Mouse (Mus musculus): ENCODE results near the gene Srsf3.
"Not testable (repeated sequence)": the region's sequence is repeated elsewhere in the genome, so short reads cannot be mapped to it uniquely, and the experiment has no call there.

Srsf3 gene

GRCm38 (mm10) chr17:29020444-29020843 lies 12.0 kb upstream of the Srsf3 start:
- peak; percentile 45 for DNase-seq

GRCm38 (mm10) chr17:29022230-29022819 lies 10.1 kb upstream of the Srsf3 start:
- DNase-seq = peak; percentile 30

- DNase-seq = no peak
Measured at GRCm38 (mm10) chr17:29023346-29023745, 9.1 kb upstream of the Srsf3 start.

DNA sequence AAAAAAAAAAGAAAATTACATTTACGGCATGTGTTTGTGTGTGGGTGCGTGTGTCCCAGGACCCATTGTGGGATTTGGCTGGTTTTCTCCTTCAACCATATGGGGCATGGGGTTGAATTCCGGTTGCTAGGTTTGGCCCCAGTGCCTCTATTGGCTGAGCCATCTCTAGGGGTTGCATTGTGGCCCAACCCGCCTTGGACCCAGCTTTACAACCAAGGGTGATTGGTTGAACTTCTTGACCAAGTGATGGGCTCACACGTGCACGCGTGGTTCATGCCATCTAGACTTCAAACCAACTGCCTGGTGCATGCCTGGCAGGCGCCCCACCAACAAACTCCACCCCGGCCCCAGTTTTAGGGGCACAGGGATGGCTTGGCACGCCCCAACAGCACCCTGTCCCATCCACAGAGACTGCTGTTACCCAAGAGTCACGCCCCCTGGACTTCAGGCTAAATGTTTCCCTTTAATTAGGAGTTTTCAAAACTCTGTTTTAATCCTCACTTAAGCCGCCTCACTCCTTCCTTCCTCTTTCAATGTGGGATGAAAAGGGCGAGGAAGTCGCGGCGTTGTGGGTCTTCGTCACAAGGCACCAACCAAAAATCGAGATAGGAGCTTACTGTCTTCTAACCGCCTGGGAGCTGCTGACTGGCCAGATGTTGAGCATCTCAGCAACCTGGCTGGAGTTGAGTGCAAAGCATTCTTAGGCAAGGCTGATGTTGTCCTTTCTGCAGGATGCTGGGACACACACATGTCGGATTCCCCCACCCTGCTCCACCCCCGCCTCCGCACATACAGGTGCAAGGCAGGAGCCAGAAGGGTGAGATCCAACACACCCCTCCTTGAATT lies 8.2 kb upstream of the Srsf3 start:
- DNase-seq = no peak

GRCm38 (mm10) chr17:29024896-29025565 lies 7.4 kb upstream of the Srsf3 start:
- peak; percentile 61 for DNase-seq

- DNase-seq = no peak
Measured at GRCm38 (mm10) chr17:29026652-29027356, 5.6 kb upstream of the Srsf3 start.

- DNase-seq = no peak
Measured at GRCm38 (mm10) chr17:29030321-29031034, 1.9 kb upstream of the Srsf3 start.

GRCm38 (mm10) chr17:29031085-29031711 lies 1.2 kb upstream of the Srsf3 start:
- not testable (repeated sequence) for DNase-seq

GRCm38 (mm10) chr17:29031771-29032273 lies 606 bp upstream of the Srsf3 start:
- peak; percentile 57 for DNase-seq

DNA sequence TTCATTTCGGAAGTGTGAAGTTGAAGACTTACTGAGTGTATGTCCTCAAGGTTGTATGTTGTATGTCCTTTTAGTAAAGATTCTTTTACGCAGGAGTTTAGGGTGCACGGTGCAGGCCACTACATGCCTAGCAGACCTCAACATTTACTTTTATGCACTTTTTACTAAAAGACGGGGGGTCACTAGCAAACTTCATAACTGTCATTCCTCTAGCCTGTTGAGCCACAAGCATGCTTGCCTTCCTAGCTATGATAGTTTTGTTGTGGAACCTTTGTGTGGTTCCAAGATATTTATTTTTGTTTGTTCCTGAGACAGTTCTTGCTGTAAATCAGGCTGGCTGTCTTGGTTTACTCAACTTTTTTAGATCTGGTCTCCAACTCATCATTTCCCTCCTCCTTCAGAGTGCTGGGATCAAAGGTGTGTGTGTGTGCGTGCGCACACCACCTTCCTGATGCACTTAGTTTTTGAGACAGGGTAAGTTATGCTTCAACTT lies 1.2 kb downstream of the Srsf3 start:
- no peak for DNase-seq

- no peak for DNase-seq
Measured at GRCm38 (mm10) chr17:29034264-29034663, 1.8 kb downstream of the Srsf3 start.

- DNase-seq = no peak
Measured at GRCm38 (mm10) chr17:29035506-29035905, 3.1 kb downstream of the Srsf3 start.

DNA sequence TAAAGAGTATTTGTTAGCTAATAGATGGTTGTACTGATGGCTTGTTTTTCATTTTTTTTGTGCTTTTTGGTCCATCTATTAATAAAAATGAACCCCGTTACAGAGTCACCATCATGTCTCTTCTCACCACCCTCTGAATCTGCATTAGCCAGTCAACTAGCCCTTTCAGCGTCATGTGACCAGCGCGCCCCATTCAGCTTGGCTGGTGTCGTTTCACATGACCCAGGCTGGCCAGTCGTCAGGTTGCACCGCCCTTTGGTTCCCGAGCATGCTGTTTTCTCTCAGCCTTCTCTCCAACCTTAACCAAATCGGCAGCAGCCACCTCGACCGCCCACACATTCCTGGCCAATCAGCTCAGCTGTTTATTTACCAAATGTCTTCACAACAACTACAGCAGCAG lies 6.9 kb downstream of the Srsf3 start:
- DNase-seq = no peak

DNA sequence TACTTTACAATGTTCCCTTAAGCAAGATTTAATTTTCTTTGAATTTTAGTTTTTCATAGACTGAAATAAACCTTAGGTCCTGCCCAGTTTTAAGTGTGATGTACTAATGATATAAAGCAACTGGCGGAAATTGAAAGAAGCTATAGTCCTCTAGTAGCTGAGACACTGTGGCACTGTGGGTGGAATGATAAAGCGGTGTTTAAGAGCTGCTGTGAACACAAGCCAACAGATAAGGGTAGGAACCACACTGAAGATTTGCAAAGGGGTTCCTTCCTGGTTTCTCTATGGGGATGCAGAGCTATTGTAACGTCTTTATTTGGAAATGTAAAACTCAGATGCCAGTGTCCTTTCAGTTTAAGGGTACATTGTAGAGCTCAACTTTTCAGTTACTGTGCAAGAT lies 9.2 kb downstream of the Srsf3 start:
- not testable (repeated sequence) for DNase-seq

DNA sequence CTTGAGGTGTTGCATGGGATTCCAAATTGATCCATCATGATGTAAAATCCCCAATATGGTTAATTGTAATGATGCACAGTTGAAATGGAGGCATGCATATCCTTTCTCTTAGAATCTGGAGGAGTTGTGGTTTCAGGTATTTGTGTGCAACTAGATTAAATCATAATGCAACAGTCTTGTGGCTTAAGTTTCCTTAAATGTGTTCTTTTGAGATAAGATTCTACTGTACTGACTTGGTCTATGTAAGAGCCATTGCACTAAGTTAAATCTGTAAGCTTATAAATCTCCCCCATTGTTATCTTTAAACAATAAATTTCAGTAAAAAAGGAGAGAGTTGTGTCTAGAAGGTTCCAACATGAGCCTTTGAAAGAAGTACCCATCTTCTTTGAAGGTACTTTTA lies 10.1 kb downstream of the Srsf3 start:
- no peak for DNase-seq

- DNase-seq = no peak
Measured at GRCm38 (mm10) chr17:29043583-29043982, 11.2 kb downstream of the Srsf3 start.

GRCm38 (mm10) chr17:29044146-29044924 lies 11.9 kb downstream of the Srsf3 start:
- no peak for DNase-seq

- no peak for DNase-seq
Measured at GRCm38 (mm10) chr17:29044925-29045319, 12.5 kb downstream of the Srsf3 start.

DNA sequence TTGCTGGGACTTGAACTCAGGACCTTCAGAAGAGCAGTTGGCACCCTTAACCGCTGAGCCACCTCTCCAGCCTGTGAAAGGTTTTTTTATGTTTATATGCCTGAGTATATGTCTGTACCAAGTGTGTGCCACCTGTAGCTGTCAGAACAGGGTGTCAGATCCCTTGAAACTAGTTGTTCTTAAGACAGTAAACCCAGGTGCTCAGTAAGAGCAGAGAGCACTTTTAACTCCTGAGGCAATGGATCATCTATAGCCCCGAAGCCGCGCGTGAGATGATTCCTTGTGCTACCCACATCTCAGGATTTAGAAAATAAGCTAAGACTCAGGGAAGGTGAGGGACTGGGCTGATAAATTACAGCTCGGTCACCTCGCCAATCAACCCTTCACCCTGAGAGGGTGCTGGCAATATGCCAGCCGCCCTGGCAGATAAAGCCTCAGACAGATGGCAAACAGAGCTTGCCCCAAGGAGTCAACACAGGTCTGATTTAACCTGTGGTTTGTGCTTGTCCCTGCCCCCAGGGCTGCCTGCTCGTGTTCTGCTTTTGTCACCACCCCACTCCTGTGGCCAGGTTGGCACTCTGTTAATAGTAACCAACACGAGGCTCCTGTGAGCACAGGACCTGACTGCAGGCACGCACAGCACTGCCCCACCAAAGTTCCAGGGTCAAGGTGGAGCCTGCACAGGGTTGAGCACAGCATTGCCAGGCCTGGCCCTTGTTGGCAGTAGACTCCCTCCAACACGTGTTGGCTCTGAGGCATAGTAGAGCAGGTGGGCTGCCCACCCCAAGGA lies 13.5 kb downstream of the Srsf3 start:
- peak; percentile 84 for DNase-seq

- DNase-seq = no peak
Measured at GRCm38 (mm10) chr17:29046863-29047262, 14.4 kb downstream of the Srsf3 start.
